Mouse (Mus musculus): ENCODE data around the gene Ifitm5.

Gene Ifitm5

DNA sequence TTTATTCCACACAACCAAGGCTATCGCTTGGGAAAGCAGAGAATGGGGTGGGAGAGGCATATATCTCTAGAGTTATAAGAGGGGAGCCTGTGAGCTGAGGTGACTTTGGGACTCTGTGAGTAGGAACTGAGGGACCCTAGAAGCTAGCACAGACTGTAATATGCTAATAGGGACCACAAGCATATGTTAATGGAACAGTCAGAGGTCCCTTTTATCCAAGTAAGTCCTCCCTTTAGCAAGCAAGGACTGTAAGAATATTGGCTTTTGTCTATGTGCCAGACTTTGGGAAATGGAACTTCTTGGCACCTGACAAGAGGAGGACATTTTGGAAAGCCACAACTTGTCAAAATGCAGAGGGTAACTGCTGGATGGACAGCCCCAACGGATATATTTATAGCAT, 11.2 kb downstream of the Ifitm5 start:
- DNase-seq, result no peak

DNA sequence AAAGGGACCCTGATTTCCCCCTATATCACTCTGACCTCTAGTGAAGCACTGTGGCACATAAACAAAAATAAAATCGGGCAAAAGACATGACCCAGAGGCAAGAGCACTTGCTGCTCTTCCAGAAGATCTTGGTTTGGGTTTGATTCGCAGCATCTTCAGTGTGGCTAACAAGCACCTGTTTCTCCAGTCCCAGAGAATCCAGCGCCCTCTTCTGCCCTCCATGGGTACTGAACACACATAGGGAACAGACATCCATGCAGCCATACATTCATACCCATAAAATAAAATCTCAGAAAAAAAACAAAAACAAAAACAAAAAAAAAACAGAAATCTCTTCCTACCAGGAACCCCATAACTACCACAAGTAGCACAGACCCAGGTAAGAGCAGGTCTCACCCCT, 11.7 kb downstream of the Ifitm5 start:
- no peak for DNase-seq

DNA sequence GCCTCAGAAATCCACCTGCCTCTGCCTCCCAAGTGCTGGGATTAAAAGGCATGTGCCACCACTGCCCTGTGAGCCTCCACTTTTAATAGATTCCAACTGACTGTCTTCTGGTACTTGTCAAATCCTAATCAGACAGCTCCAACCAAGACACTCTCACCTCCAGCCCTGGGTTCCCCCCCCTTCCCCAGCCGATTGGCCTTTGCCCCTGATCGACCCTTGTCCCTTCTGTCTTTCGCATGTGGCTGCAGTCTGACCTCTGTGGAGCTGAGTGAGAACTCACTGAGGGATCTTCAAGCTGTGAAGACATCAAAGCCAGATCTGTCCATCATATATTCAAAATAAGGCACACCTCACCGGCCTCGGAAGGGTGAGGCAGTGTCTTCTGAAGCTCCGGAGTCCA, 22.9 kb downstream of the Ifitm5 start:
- no peak for DNase-seq

DNA sequence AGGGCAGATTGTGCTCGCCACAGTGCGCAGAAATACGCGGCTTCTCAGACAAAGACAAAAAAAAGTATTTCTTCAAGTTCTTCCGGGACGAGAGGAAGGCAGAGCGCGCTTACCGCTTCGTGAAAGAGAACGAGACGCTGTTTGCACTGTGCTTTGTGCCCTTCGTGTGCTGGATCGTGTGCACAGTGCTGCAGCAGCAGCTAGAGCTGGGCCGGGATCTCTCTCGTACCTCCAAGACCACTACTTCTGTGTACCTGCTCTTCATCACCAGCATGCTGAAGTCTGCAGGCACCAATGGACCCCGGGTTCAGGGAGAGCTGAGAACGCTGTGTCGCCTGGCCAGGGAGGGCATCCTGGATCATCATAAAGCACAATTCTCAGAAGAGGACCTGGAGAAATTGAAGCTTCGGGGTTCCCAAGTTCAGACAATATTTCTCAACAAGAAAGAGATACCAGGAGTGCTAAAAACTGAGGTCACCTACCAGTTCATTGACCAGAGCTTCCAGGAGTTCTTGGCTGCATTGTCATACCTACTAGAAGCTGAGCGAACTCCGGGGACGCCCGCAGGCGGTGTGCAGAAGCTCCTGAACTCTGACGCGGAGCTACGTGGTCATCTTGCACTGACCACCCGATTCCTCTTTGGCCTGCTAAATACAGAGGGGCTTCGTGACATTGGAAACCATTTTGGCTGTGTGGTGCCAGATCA, 26.9 kb downstream of the Ifitm5 start:
- no peak for DNase-seq

DNA sequence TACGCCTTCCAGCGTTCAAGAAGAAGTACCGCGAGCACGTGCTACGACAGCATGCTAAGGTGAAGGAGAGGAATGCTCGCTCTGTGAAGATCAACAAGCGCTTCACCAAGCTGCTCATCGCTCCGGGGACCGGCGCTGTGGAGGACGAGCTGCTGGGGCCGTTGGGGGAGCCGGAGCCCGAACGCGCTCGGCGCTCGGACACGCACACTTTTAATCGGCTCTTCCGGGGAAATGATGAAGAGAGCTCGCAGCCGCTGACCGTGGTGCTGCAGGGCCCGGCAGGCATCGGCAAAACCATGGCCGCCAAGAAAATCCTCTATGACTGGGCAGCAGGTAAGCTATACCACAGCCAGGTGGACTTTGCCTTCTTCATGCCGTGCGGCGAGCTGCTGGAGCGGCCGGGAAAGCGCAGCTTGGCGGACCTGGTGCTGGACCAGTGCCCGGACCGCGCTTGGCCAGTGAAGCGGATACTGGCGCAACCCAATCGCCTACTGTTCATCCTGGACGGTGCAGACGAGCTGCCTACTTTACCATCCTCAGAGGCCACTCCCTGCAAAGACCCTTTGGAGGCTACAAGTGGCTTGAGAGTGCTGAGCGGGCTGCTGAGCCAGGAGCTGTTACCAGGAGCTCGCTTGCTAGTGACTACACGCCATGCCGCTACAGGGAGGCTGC, 27.6 kb downstream of the Ifitm5 start:
- peak; percentile 93 to 94 for DNase-seq

DNA sequence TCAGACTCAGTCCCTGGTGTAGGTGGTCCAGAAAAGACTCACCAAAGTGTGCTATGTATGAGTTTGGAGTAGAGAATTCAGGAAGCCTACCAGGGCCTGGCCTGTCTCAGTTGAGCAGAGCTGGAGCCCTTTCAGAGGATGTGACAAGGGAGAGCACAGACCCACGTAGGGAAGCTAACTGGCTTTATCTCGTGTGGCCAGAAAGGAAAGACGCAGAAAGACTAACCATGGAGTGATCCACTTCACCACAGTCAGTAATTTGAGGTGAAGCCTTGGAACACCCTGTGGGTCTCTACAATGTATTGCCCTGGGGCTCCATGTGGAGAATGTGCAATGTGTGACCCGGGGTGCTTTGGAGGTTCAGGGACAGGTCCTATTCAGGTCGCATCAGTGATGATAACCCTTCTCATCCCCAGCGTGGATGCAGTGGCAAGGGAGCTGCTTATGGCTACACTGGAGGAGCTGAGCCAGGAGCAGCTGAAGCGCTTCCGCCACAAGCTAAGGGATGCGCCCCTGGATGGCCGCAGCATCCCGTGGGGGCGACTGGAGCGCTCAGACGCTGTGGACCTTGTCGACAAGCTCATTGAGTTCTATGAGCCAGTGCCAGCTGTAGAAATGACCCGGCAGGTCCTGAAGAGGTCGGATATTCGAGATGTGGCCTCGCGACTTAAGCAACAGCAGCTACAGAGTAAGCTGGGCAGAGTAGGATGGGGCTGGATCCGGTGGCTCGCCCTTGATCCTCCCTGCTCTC, 28.7 kb downstream of the Ifitm5 start:
- no peak for DNase-seq

DNA sequence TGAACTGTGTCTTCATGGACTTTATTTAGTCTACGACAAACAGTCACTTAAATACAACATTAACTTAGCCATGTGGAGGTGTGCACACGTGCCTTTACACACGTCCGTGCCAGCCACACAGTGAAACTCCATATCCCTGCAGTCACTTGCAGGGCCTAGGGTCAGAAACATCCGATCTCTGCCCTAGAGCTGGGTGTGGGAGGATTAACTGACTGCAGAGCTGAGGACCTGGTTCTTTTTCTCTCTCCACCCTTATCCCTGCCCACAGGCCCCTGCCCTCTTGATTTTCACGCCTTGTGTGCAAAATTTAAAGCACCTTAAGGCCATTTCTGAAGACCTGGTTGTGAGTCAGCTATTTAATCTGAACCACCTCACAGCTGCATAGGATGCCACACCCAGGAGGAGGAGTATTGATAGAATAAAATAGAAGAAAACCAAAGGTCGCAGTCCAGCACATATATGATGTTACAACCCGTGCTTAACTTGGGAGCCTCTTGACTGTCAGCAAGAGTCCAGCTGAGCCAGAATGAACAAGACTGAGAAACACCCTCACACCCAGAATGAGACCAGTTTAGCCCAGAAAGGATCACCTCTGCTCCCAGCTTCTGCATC, 29.6 kb downstream of the Ifitm5 start, which contains the start of gene Nlrp6:
Nlrp6 (plus strand) TSS at position 485 of the 612 bp plus-strand sequence.
- DNase-seq, result no peak

DNA sequence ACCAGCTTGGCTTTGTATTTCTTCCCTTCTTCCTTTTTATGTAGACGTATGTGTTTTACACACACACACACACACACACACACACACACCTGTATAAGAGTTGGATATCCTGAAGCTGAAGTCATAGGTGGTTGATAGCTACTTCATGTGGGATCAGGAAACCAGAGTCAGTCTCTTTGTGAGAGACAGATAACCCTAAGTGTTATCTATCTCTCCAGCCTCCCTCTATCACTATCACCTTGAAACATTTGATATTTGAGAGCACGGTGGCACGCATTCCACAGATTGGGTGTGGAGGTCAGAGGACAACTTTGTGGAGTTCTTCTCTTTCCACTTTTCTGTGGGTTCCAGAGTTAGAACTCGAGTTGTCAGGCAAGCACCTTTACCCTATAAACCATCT, 30.2 kb downstream of the Ifitm5 start:
- DNase-seq, result no peak

DNA sequence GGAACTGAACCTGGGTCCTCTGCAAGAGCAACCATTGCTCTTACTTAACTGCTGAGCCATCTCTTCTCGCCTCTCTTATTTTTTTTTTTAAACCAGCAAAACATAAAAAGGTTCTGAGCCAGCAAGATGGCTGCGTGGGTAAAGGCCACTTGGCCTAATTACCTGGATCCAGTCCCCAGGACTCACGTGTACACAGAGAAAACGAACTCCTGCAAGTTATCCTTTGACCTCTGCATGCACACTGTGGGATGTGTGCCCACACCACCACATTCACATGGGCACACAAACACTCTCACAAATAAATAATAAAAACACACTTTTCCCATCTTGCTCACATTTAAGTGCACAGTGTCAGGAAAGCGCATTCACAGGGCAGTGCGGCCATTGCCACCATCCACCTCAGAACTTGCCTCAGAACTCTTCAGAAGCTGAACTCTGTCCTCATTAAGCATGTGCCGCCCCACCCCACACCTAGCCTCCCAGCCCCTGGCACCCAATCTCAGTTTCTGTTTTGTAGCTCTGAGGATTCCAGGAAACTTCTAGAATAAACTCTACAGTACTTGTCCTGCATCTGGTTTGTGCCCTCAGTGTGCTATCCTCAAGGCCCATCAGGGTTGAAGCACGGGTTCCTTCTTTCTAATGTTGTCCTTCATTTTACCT, 35.9 kb downstream of the Ifitm5 start:
- DNase-seq, result peak; percentile 80 to 84

DNA sequence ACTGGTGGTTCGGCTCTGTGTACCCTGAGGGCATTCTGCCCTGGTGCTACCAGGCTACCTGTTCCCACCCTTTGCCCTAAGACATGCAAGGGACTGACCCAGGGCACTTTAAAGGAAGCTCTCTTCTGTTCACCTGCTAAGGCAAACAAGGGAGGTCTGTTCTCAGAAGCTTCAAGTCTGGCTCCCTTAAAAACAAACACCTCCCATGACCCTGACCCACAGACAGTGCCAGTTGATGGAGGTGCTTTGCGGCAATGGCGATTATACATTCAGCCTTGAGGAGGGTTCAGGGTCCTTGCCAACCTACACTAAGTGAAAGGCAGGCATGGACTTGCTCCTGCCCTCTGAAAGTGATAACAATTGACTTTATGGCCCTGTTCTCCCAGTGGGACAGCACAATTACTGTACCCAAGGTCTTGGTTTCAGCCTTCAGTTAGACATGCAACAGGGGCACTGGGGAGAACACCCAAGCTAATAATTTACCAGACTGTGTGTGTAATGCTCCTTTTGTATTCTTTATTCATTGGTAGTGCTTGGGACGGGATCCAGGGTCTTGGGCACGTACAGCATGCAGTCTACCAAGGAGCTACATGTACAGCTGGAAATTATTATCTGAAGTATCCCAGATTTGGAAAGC, 37.1 kb downstream of the Ifitm5 start:
- DNase-seq, result peak; percentile 59 to 68

DNA sequence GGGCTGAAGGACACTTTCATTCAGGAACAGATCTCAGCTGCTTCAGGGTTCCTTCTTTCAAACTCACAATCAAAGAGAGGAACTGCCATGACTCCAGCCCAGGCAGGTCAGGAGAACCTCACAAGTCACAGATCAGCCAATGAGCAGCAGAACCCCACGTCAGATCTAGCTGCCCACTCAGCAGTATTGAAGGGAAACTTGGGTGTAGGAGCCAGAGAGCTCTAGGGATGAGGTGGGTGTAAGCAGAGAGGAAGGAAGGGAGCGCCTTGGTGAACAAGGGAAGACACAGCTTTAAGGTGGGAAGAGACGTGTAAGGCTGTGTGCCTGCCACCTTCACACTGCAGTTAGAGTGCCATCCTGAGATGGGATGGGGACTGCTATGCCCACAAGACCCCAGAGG, 37.8 kb downstream of the Ifitm5 start:
- no peak for DNase-seq

DNA sequence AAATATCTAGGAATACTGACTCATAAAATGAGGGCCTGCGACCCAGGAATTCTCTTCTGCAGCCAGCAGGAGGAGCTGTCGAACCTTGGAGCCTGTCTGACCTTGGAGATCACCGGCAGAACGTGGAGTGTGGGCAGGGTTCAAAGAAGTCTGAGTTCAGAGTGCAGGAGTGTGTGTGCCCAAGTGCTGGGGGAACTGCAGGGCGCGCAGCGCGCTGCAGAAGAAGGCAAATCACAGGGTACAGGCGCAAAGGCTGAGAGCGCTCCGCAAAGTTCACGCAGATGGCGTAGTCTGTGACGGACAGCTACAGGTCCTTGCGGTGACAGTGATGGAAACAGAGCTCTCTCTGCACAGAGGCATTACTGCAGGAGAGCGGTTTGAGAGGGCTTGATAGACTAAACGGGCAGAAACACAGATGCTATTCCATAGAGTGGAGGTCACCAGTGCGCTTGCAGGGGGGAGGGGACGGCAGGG, 41.4 kb downstream of the Ifitm5 start:
- peak; percentile 88 to 90 for DNase-seq

DNA sequence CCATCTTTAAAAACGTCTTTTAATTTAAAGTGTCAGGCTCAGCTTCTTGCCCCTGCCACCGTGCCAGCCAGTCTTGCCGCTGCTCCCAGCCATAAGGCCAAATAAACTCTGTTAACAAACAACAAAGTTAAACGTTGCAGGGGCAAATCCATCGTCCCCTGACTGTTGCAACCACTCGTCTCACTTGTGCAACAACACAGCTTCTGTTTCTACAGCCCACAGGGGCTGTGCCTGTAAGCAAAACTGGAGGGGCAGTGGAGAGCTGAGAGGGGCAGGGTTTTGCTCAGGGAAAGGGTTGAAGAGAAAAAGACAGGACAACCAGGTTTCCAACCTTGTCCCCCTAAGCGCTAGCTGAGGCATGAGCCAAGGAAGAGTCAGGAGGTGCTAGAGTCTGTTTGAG, 41.9 kb downstream of the Ifitm5 start:
- no peak for DNase-seq

DNA sequence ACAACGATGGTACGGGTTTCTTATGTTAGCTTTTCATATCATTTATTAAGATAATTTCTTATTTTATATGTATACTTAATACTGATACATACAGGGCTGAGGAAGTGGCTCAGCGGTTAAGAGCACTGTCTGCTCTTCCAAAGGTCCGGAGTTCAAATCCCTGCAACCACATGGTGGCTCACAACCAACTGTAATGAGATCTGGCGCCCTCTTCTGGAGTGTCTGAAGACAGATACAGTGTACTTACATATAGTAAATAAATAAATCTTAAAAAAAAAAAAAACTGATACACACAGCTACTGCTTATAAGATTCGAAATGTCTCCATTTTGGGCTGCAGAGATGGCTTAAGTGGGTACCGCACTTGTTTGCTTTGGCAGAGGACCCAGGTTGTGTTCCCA, 42.4 kb downstream of the Ifitm5 start:
- no peak for DNase-seq

DNA sequence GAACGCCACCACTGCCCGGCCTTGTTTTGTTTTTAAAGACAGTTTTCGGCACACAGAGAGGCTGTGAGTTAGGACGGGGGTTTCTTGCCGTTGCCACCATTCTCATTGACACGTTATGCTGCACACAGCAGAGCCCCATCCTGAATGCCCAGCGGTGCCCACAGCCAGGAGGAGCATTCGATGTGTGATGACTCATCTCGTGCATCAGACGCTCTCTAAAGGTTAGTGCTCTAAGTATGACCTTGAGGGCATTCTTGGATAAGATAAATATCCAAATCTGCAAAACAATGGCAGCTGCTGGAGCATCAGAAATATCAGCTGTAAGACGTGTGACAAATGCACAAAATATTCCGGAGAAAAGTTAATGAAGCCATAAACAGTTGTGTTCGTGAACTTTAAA, 43.0 kb downstream of the Ifitm5 start:
- no peak for DNase-seq

DNA sequence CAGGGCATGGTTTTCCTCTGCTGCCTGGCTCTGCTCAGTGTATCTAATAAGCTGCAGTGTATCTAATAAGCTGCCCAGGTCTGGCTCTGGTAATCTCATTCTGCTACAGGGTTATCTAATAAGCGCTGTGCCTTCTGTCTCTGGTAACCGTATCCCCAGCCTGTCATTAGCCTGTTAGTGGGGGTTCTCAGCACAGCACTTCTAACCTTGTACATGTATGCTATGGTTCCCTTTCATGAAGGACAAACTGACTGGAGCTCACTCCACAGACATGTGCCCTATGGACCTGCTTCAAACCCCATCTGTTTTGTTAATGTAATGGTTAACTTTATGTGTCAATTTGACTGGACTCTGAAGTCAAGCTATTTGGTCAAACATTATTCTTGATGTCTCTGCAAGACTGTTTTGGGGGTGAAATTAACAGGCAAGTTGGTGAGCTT, 44.4 kb downstream of the Ifitm5 start:
- DNase-seq, result peak; percentile 55 to 78

DNA sequence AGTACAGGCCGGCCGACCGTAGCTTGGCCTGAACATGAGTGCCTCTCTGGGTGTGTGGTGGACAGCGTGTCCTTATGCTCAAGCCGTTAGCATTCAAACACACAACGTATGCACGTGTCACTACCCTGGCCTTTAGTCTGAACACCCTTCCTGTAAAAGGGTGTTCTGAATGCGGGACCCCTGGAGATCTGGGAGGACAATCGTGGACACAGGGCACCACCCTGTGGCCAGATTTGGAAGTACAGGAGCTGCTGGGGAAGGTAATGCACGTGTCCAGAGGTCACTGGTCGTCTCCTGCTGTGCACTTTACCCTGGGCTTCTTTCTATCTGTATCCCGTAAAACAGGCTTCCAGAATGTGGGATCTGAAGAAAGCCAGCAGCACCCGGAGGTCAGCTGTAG, 46.9 kb downstream of the Ifitm5 start:
- peak; percentile 74 to 90 for DNase-seq

DNA sequence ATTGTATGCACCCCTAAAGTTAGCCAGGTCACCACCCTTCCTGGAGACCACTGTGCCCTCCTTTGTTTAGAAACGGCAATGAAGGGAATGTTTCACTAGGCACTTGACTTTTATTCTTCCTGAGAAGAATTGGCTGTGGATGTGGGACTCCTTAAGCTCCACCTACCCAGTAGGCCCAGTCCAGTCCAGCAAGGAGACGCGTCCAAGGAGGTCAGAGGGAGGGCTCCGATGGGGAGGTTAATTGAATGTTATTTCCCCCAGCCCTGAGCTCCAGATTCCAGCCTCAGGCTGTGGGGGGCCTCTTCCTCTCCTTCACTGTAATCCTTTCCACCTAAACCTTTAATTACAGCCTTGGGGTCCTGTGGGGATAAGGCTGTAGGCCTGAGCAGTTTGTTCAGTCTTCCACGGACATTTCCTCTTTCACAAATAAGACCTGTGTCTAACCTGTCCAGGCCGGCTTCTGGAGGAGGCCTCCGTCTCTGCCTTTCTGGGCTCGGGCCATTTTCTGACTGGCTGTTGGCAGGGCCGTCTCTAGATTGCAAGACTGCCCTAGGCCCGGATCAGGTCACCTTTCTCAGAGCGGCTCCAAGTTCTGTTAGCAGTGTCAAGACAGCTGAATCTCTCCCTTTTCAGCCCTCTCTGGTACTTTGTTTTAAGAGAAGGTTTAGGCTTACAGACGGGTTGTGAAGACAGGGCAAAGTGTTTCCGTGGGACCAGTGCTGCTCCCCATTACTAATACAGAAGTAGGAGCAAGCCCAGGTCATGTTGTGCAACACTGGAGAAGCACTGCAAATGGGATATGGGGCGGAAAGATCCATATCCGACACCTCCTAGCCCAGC, 47.8 kb downstream of the Ifitm5 start:
- peak in 1 of 2 experiments; percentile 33 for DNase-seq

DNA sequence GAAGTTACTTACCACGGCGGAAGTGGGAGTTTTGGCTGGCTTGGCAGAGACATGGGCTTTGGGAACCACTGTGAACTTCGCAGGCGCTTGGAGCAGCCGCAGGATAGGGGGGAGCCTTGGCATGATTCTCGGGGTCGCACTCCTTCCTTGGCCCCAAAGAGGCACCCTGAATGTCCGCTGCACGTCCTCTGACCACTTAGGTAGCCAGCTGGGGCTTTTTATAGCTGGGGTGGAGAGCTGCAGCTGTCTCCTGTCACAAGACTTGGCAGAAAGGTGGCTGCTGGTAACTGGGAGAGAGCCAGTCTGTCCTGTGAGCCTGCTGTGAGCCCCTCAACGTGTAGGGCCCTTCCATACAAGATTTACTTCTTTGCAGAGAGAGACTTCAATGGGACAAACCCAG, 49.9 kb downstream of the Ifitm5 start, which contains the start of gene Cox8b:
Cox8b (minus strand) TSS at position 227 of the 400 bp plus-strand sequence.
- no peak for DNase-seq

DNA sequence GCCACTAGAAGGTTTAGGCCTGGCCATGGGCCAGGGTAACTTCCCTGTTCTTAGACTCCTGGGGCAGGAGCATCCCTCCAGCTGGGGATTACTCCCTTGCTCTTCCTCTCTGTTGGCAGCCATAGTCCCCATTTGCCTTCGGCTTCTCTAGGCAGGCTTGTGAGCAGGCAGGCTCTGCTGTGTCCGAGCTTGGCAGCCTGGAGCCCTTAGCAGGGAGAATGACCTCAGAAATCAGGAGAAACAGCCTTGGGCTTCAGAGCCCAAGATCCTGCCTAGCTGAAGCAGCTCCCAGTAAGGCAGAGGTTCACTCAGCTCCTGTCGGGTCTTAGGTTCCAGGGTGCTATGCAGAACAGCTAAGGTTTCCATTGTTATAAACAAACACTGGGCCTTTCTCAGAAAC, 51.0 kb downstream of the Ifitm5 start:
- DNase-seq, result no peak
